Mouse (Mus musculus): Measurements from ENCODE around the gene Tssc4.

GRCm38 (mm10) chr7:143058221-143058697, 10.8 kb upstream of the Tssc4 start:
- no peak for TF ChIP-seq CTCF (IDR thresholded peaks at IDR 0.05; ENCODE audit: low read depth)
- no peak for TF ChIP-seq EP300 (IDR thresholded peaks at IDR 0.05; ENCODE audit: low read depth)
